Mouse (Mus musculus) right cerebral cortex, adult 2 months (tissue): ENCODE measurements around the gene Micall1.

ENCODE experiments used
- DNase-seq, 2 experiments: peaks; one replicate each; pipeline ENCODE4 v3.0.0; 2021 to 2022; ENCODE audit warnings: low spot score in 2 of 2

The Micall1 gene

DNA sequence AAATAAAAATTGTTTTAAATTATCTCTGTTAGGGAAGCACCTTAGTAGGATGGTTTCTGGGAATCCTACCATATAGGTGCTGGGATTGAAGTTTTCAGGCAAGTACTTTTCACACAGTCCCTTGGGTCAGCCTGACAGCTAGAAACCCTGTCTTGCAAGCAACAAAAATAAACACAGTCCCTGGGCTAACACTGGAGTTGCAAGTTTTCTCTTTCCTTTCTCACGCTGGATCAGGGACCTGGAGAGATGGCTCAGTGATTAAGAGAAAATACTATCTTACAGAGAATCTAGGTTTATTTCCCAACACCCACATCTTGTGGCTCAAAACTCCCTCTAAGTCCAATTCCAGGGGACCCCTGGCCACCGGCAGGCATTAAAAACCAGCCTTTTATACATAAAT, 11.6 kb upstream of the Micall1 start:
- DNase-seq, result no peak

DNA sequence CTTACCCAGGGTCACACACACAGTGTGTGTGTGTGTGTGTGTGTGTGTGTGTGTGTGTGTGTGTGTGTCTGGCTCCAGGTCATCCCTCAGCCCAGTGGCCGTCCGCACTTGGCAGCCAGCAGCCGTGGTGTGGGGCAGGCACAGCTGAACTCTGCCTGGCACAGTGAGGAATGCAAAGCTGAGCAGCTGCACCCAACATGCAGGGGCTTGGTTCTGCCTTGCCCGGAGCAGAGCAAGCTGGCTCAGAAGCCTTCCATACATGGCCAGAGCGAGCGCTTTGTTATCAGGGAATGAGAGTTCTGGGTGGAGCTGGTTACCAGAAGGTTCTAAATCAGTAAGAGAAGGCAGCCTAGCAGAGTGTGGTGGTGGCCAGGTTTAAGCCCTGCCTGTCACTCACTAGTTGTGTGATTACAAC, 11.1 kb upstream of the Micall1 start:
- peak in 1 of 2 experiments; percentile 38 for DNase-seq

DNA sequence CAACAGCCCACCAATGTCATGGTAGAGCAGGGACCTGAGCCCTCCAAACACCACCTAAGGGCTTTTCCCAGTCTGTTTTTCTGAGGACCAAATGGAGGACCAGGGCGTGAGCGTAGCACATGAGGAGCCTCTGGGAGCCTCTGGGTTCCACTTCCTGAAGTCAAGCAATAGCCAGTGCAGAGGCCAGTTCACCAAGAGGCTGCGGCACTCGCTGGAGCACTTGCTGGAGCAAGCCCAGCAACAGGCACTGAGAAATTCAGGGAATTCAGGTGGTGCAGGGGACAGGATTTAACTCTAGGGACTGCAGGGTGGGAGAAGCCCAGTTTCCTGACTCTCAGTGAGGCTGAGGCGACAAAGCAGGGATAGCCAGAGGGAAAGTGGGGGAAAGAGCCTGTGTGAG, 10.5 kb upstream of the Micall1 start:
- no peak for DNase-seq

DNA sequence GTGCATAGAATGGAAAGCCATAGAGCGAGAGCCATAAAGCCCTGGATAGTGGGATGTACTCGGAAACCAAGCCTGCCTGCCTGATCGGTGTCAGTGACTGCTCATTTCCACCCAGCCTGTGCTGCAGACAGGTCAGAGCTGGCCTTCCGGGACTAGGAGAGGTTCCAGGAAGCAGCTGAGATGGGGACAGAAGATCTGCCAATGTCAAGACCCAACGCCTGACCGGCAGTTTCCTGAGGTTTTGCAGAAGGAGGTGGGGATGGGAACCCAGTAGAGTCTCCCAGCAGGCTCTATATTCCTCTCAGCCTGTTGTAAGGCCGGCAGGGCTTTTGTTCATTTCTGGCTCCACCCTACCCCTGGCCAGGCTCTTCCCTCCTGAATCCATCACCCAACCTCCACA, 9.8 kb upstream of the Micall1 start:
- no peak for DNase-seq

DNA sequence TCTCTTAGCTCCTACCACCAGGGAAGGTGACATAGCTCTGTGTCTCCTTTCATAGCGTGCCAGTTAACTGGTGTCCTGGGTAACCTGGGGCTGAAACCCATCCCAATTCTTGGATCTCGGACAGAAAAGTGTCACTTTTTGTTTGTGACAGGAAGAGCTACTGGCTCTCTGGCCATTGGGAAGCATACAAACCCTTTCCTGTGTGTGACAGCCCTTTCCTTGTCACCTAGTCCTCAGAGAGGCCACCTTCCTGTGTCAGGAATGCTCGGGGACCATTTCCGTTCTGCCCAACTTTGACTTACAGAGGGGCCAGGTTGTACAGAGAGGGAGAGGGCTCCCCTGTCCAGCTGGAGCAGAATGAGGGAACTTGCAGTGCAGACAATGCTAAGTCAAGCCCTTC, 9.2 kb upstream of the Micall1 start:
- DNase-seq, result no peak

DNA sequence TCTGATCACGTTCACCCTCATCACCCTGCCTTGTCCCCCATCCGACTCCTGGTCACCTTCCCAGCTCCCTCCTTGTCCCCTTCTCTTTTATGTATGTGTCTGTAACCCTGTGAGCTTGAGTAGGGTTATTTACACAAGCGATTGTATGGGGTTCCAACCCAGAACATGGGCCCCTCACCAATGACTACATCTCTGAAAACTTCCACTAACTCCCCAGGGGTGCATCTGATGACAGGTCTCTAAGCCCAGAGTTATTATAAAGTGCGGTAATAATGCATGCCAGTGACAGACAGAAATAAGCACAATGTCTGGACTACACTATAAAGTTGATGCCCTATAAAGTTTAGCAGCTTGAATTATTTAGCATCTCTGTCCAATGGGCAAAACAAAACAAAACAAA, 8.3 kb upstream of the Micall1 start:
- no peak for DNase-seq

DNA sequence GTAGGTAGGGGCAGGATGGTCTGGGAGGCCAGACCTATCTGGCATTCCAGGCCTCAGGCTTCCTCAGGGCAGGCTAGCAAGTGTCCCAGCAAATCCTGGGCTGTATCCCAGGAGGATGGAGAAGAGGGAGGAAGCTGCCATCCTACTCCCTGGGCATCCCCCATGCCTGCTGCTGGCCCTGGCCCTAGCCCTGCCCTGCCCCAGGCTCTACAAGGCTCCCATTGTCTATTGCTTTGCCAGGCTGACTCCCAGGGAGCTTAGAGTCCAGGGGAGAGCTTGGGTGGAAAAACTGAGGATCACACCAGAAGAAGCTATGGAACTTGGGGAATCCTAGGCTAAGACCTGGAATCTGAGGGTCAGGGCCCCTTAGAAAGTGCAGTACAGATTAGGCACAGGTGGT, 7.2 kb upstream of the Micall1 start:
- DNase-seq, result no peak

DNA sequence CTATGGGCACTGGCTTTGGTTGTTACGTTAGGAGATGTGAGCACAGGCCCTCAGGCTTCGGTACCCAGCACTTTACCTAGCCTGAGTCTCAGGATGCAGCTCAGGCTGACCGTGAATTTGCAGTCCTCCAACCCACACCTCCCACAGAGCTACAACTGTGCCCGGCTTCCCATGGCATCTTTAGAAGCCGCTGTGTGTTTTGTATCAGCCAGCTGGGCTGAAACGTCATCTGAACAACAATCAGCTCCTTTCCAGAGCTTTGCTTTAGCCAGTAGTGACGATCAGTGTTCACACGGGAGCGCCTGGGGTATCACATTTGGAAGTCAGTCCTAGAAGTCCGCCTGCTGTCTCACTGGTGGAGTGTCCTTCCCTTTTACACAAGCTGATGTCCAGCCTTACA, 5.4 kb upstream of the Micall1 start:
- DNase-seq, result peak; percentile 31 to 33

DNA sequence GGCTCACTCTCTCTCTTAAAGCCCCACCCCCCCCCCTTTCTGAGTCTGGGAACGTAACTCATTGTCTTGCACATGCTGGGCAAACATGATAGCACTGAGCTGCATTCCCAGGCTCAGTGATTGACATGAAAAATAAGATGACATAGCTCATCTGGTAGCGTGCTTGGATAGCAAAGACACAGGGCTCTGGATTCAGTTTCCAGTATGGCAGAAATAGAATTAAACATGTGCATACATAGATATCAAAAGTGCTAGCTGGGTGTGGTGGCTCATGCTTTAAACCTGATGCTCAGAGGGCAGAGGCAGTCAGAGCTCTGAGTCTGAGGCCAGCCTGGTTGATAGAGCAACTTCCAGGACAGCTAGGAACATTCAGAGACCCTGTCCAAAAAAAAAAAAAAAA, 2.9 kb upstream of the Micall1 start:
- no peak for DNase-seq

DNA sequence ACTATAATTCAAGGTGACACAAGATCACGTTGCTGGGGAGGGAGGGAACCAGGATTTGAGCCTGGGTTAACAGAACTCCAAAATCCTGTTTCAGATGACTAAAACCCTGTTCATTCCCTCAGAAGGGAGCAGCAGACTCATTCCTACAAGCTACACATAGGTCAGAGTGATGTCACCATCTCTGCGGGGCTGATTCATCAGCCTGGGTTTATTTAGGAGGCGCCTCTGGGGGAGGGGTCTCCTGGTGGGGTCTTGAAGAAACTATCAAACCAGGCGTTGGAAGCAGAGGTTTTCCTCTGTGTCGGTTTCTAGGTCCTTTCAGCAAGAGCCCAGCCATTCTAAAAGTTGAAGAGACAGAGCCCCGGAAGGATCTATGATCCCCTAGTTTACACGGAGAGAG, 732 bp upstream of the Micall1 start:
- no peak for DNase-seq

DNA sequence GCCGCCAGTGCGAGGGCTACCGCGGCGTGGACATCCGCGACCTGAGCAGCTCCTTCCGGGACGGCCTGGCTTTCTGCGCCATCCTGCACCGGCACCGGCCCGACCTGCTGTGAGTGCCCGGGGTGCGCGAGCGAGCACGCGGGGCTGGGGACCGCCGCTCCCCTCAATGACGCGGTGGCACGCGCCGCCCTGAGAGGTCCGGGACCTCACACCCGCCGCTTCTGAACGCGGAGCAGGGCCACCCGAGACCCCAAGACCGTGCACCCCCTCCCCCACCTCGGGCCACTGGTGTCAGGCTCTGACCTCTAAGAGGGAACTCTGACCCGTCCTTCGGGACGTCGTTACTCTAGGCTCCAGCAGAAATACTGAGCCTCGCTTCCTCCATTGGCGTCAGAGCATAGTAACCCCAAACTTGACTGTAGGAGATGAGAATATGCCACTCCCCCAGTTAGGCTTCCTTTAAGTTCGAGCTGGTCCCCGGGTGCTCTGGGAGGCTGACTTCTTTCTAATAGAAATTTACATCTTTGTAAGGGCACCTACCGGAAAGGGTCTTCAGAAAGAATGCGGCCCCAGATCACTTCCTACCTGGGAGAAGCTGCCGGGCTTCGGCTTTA, 730 bp downstream of the Micall1 start:
- no peak for DNase-seq

DNA sequence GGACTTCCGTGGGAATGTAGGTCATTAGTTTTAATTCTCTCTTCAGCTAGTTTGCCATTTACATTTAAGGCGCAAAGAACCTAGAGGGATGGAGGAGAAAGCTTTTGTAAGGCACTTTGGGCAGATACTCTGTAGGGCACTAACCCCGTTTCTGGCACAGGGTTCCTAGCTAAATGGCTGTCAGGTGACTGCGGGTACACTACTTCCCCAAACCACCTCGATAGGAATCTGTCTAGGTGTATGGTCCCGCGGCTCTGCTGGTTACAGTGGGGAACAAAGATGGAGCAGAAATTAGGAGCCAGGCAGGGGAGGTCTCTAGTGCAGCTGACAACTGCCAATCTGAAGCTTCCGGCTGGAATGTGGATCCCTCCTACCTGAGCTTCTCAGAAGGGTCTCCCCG, 1.3 kb downstream of the Micall1 start:
- DNase-seq, result no peak

DNA sequence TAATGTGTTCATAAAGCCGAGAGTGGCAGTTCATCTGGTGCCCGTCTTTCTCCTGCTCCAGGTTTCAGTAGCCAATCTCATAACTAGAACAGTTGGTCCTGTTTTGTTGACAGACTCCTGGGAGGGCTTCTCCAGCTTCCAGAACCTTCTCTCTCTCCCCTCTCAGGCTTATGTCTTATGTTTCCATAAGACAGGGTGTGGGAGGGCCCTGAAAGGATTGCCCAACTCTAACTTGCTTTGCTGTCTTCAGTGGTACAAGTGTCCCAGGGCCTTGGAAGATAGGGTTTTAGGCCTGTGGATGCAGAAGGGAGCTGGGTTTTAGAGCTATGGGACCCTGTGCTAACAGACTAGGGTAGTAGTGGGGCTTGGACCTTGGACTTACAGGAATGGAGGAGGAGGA, 1.8 kb downstream of the Micall1 start:
- no peak for DNase-seq

DNA sequence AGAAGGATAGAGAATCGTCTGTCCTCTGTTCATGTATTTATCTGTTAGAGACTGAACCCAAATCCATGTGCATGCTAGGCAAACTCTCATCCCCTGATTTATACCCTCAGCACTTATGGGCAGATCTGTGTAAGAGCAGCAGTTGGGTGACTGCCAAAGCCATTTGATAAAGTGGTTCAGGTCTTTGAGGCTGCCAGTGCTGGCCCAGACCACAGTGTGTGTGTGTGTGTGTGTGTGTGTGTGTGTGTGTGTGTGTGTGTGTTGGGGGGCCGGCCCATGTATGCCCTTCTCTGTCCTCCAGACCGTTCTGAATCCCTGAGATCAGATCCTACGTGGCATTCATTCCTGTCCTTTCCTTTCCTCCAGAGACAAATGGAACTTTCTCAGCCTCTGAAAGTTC, 3.1 kb downstream of the Micall1 start:
- DNase-seq, result no peak

DNA sequence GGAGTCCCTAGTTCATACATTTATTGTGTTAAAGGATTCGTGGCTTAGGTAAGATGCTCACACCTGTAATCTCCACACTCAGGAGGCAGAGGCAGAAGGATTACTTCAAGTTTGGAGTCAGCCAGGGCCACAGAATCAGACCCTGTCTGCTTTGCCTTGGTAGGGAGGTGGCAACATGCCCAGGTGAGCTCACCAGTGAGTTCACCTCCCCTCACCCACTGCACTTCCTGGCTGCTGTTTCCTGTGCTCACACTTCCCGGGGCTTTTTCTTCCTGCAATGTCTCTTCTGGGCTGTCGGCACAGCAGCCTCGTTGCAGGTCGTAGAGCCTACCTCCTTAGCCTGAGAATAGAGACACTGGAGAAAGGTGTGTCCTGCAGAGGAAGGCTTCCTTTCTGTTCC, 6.6 kb downstream of the Micall1 start:
- no peak for DNase-seq

DNA sequence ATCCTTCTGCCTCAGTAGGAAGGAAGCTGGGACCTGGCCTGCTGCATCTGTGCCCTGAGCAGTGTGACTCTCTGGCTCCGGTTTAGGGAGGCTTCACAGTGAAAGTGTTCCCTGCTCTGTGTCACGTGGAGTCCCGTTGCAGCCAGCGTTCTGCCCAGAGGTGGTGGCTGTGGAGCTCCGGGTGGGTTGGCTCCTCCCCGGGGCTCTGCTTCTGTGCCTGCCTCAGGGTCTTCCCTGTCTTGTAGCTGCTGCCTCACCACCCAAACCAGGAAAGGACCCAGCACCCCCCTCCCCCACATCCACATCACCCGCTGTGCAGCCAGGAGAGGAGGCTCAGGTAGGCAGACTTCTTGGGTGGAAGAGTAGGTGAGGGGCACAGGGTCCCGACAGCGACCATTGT, 10.8 kb downstream of the Micall1 start:
- DNase-seq, result no peak

DNA sequence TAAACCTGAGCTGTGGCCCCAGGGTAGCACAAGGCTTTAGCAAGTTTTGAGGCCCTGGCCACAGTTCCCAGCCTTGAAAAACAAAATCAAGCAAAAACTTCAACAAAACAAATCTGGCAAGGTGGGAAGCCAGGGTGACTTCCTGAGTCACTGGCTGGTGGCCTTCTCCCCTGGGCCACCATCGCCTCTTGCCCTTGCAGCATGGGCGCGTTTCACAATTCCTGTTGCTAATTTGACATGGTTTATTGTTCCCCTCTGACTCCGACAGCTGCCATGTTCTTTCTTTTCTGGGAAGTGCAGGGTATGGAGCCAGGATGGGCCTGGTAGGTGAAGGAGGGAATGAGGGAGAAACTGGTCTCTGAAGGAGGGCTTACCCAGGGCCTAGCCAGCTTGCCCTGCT, 13.4 kb downstream of the Micall1 start:
- DNase-seq, result no peak

DNA sequence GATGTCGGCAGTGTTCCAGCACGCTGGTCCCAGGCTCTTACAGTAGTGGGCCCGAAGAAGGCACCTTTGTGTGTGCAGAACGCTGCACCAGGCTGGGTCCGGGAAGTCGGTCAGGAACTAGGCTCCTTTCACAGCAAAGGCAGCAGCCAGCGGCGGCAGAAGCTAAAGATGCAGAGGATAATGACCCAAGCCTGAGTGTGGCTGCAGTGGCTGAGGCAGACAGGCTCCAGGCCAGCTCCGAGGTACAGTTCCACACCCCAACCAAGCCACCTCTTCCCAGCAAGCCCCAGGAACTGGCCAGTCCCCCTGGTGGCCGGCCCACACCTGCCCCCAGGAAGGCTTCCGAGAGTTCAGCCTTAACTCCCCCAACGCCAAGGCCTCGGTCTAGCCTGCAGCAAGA, 13.8 kb downstream of the Micall1 start:
- no peak for DNase-seq

DNA sequence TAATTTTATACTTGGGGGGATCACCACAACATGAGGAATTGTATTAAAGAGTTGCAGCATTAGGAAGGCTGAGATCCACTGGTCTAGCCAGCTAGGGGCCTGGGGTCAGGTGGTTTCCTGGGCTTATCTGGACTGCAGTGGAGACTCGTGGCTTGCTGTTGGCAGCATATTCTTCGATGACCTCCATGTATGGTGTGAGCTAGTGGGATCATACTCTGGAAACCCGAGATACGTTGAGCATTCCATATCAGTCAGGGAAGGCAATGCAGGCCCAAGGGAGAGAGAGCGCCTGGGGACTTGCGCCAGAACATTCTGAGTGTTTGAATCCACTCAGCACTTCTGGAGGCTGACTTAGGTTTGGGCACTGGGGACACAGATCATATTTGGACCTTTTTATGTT, 15.1 kb downstream of the Micall1 start:
- DNase-seq, result no peak

DNA sequence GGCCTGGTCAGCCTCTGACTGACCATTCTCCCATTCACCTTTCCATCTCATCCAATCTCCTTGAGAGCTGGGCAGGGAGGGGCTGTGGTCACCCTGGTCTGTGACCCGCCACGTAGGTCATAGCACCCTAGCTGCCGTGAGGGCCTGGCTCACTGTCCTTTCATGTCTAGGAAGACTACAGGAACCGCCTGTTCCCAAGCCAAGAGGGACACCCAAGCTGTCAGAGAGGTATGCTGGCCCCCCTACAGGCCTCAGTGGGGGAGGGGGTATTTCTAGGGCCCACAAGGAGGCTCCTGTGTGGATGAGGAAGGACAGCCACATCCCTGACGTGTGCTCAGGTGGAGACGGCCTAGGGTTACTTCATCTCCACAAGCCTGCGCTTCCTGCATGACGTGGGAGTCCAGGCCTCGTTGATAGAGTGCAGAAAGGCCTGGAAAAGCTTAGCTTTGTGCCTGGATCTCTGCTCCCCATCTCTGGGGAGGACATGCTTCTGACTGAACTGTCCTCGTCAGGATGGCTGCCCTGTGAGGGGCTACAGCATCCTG, 15.7 kb downstream of the Micall1 start:
- no peak for DNase-seq

DNA sequence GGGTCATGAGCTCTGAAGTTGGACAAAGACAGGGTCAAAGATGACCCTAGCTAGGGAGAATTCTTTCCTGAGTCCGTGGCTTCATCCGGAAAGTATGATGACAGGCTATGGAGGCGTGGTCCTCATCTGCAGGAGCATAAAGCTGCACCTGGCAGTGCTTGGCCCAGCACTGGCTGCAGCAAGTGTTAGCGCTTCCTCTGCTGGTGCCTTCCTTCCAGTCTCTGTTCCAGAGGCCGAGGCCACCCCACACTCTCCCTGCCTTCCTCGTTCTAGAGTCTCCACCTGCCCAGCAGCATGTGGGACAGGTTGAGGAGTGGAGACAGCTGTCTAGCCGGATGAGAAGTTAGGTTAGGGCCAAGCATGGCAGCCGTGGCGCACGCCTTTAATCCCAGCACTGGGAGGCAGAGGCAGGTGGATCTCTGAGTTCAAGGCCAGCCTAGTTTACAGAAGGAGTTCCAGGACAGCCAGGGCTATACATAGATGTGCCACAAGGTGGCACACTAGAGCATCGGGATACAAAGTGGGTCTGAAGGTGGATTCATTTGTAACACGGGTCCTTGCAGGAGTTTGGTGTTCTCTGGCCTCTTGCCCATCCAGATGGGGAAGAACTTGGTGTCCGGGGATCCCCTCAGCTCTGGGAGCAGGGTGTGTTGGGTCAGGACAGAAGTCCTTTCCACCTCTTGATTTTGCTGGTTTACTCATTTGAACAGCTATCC, 17.7 kb downstream of the Micall1 start:
- DNase-seq, result peak; percentile 47 to 56

DNA sequence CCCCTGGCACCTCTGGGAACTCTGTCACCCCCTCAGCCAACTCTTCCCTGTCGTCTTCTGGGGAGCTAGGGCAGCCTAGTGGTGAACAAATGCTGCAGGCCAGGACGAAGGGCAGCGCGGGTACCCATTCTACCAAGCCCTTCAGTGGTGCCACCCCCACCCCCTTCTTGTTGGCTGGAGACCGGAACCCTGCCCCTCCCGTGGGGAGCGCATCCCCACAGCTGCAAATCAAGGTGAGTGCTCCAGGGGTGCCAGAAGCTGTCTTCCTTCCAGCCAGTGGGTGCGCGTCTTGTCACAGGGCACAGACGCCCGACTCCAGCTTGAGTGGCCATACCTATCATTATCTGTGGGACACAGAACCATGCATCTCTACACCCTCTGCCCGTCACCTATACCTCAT, 18.4 kb downstream of the Micall1 start:
- no peak for DNase-seq

DNA sequence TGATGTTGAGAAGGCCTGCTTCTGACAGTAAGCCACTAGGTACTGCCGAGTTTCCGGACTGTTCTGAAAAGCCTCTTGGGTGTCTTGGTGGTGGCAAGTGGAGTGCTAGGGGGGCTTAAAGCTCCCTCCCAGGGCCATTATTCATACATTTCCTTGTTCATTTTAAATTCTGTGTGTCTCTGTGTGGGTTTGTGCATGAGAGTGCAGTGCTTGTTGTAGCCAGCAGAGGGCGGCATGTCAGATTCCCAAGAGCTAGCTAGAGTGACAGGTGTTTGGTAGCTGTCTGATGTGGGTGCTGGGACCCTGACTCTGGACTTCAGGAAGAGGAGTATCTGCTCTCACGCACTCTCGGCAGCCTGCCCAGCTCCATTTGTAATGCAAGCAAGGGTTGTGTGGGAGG, 19.5 kb downstream of the Micall1 start:
- DNase-seq, result no peak

DNA sequence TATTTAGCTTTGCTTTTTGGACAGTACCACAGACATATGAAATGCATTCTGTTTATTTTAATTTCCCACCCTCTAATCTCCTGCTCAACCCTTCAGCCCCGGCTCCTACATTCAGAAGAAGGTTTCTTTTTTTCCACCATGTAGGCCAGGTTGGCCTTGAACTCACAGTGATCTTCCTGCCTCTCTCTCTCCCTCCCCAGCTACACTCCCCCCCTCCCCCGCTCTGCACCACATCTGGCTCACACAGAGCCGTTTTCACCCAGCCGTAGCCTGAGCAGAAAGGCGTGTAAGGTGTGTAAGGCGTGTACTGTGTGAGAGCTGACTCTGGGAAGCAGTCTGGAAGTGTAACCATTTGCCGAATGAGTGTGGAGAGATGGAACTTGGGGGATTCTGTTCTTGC, 20.6 kb downstream of the Micall1 start:
- no peak for DNase-seq
